Mouse (Mus musculus) heart, adult 2 months (tissue): ENCODE results near the gene Plpp7. TPM values are rescaled to one million over a fixed set of nuclear protein-coding genes. Genes with fewer than 3 reads are reported as not detected.

Source experiments
- DNase-seq, 2 experiments: peaks; one replicate each; pipeline ENCODE4 v3.0.0; 2021
- H3K27ac ChIP-seq: fragments of 200-600 bp; 2 replicates; pipeline ENCODE4 v1.8.1; 2022
- H3K27me3 ChIP-seq: fragments of 200-500 bp; 2 replicates; pipeline ENCODE4 v1.6.1; 2012; ENCODE audit warnings: mild to moderate bottlenecking, low read length, inconsistent platforms, mixed read lengths; ENCODE audit not compliant: control insufficient read depth, insufficient read depth
- H3K36me3 ChIP-seq: fragments of 200-500 bp; 2 replicates; pipeline ENCODE4 v1.6.1; 2012; ENCODE audit warnings: low read length, inconsistent platforms; ENCODE audit not compliant: control insufficient read depth, insufficient read depth
- H3K4me1 ChIP-seq: fragments of 200-500 bp; 2 replicates; pipeline ENCODE4 v1.6.1; 2011; ENCODE audit warnings: low read length; ENCODE audit not compliant: control insufficient read depth, insufficient read depth
- H3K4me3 ChIP-seq: fragments of 200-600 bp; 2 replicates; pipeline ENCODE4 v1.8.1; 2022
- H3K79me2 ChIP-seq: fragments of 200-500 bp; replicated peaks from 2 replicates; pipeline ENCODE4 v1.6.1; 2012; ENCODE audit warnings: mild to moderate bottlenecking, inconsistent platforms, low read length, moderate library complexity, mixed read lengths; ENCODE audit not compliant: control insufficient read depth, insufficient read depth
- H3K9ac ChIP-seq: fragments of 200-500 bp; 2 replicates; pipeline ENCODE4 v1.6.1; 2012; ENCODE audit warnings: low read depth, mild to moderate bottlenecking, control low read depth, inconsistent platforms, low read length, mixed read lengths
- CTCF ChIP-seq: fragments of 200-600 bp; IDR thresholded peaks from 2 replicates; pipeline ENCODE4 v1.8.1; 2022; ENCODE audit warnings: antibody characterized with exemption, mild to moderate bottlenecking, moderate library complexity
- EP300 ChIP-seq: fragments of 200-500 bp; IDR thresholded peaks from 2 replicates; pipeline ENCODE4 v1.6.1; 2011; ENCODE audit warnings: low read depth, low read length, control low read depth; ENCODE audit not compliant: insufficient read depth
- POLR2A ChIP-seq: fragments of 200-500 bp; IDR thresholded peaks from 2 replicates; pipeline ENCODE4 v1.6.1; 2011; ENCODE audit warnings: mild to moderate bottlenecking, low read depth, low read length, control low read depth; ENCODE audit not compliant: insufficient read depth
- WGBS: fragments of 180-500 bp; shearing (Covaris S2); methylation state at CpG from one replicate; pipeline ENCODE4 v1.1.7; 2018; 5-methylcytosine and 5-hydroxymethylcytosine counted together
- intact Hi-C: fragments of 180-260 bp; cut with DNase I; formaldehyde crosslinking; loops from one replicate; pipeline ENCODE4 v1.15.1; 2025
- polyA plus RNA-seq: library from polyadenylated mRNA; depleted of rRNA; stranded (reverse); fragments of >200 nt; gene quantifications from 2 replicates; pipeline ENCODE4 v1.2.3, GENCODE M21; 2012
- total RNA-seq, 2 experiments: library from RNA; stranded (reverse); gene quantifications; 2 replicates each; pipeline ENCODE4 v1.2.3; 2021

Plpp7 gene
- total and polyA plus RNA-seq, 3 experiments = 33.6 to 56.3 (median 33.8) TPM

GRCm38 (mm10) chr2:32102944-32103343 is 7.6 kb downstream of the Plpp7 start:
- Histone ChIP-seq H3K79me2 (no peaks in the 10 kb centered on the region), H3K9ac (no peak overlapping the region), H3K27ac (no peak overlapping the region), H3K4me3 (no peak overlapping the region), H3K4me1 (no peaks in the 10 kb centered on the region; the same call in 1 of the 2 replicates), H3K27me3 (no peaks in the 10 kb centered on the region), H3K36me3 (no peaks in the 10 kb centered on the region)
- WGBS = 74% methylated on average over 5 of the region's 5 CpGs
- TF ChIP-seq EP300 (no peak), POLR2A (no peak), CTCF (no peak)
- no peak for DNase-seq
- intact Hi-C loops = no loop called here

GRCm38 (mm10) chr2:32103557-32103956 is 8.2 kb downstream of the Plpp7 start:
- intact Hi-C loops = no loop called here
- no peak overlapping the region for H3K9ac ChIP-seq
- no peaks in the 10 kb centered on the region; the same call in 1 of the 2 replicates for H3K4me1 ChIP-seq
- WGBS = 71% methylated on average over 7 of the region's 7 CpGs
- no peak for DNase-seq
- H3K79me2 ChIP-seq = no peaks in the 10 kb centered on the region
- H3K27ac ChIP-seq = no peak overlapping the region
- no peak overlapping the region for H3K4me3 ChIP-seq
- no peak for TF ChIP-seq CTCF
- TF ChIP-seq EP300 = no peak
- no peak for TF ChIP-seq POLR2A
- no peaks in the 10 kb centered on the region for H3K27me3 ChIP-seq
- no peaks in the 10 kb centered on the region for H3K36me3 ChIP-seq

- Histone ChIP-seq H3K27ac (no peak overlapping the region), H3K4me3 (no peak overlapping the region), H3K9ac (no peak overlapping the region), H3K79me2 (no peaks in the 10 kb centered on the region), H3K36me3 (no peaks in the 10 kb centered on the region), H3K27me3 (no peaks in the 10 kb centered on the region), H3K4me1 (no peaks in the 10 kb centered on the region; the same call in 1 of the 2 replicates)
- no peak for TF ChIP-seq POLR2A
- no peak for TF ChIP-seq EP300
- no peak for TF ChIP-seq CTCF
- DNase-seq = no peak
- 47% methylated on average over 7 of the region's 7 CpGs for whole genome bisulfite sequencing
- intact Hi-C loops = no loop called here
Observed at GRCm38 (mm10) chr2:32104122-32104521, 8.8 kb downstream of the Plpp7 start.

- H3K9ac ChIP-seq = no peak overlapping the region; the same call in 1 of the 2 replicates
- H3K27me3 ChIP-seq = no peaks in the 10 kb centered on the region
- no peak overlapping the region for H3K4me3 ChIP-seq
- no peaks in the 10 kb centered on the region; the same call in 1 of the 2 replicates for H3K4me1 ChIP-seq
- TF ChIP-seq EP300 (0 out of 2 replicates have a peak, but pooled peaks have one; percentile 18), CTCF (no peak), POLR2A (no peak)
- H3K27ac ChIP-seq = peak overlapping the region; percentile 41
- WGBS = 65% methylated on average over 16 of the region's 16 CpGs
- no peaks in the 10 kb centered on the region for H3K36me3 ChIP-seq
- DNase-seq = peak in 1 of 2 experiments; percentile 51
- H3K79me2 ChIP-seq = no peaks in the 10 kb centered on the region
- intact Hi-C loops = no loop called here
Observed at GRCm38 (mm10) chr2:32105117-32105913, 10.0 kb downstream of the Plpp7 start.

GRCm38 (mm10) chr2:32105930-32106329 is 10.6 kb downstream of the Plpp7 start:
- TF ChIP-seq EP300 = no peak
- TF ChIP-seq POLR2A = no peak
- no peak for TF ChIP-seq CTCF
- Histone ChIP-seq H3K27ac (peak overlapping the region; percentile 41; the same call in 1 of the 2 replicates), H3K9ac (no peak overlapping the region), H3K79me2 (no peaks in the 10 kb centered on the region), H3K36me3 (no peaks in the 10 kb centered on the region), H3K4me3 (no peak overlapping the region), H3K27me3 (no peaks in the 10 kb centered on the region), H3K4me1 (no peaks in the 10 kb centered on the region; the same call in 1 of the 2 replicates)
- intact Hi-C loops = no loop called here
- 72% methylated on average over 7 of the region's 7 CpGs for WGBS
- DNase-seq = no peak

- 100% methylated on average over 1 of the region's 1 CpGs for WGBS
- Histone ChIP-seq H3K27me3 (no peaks in the 10 kb centered on the region), H3K36me3 (no peaks in the 10 kb centered on the region), H3K4me1 (no peaks in the 10 kb centered on the region), H3K9ac (no peak overlapping the region), H3K27ac (no peak overlapping the region), H3K79me2 (no peaks in the 10 kb centered on the region), H3K4me3 (no peak overlapping the region)
- TF ChIP-seq CTCF = no peak
- no peak for TF ChIP-seq POLR2A
- no peak for TF ChIP-seq EP300
- intact Hi-C loops = no loop called here
- DNase-seq = no peak
Observed at GRCm38 (mm10) chr2:32111268-32111667, 15.9 kb downstream of the Plpp7 start.
